Mouse (Mus musculus): Measurements from ENCODE around the gene Lcn9. TPM values are rescaled to one million over a fixed set of nuclear protein-coding genes. Genes with fewer than 3 reads are reported as not detected.

Gene Lcn9
- total RNA-seq (2023) = not detected

GRCm38 (mm10) chr2:25822806-25823205, at the start of gene Lcn9:
Lcn9 (plus strand) TSS chr2:25823153.

GRCm38 (mm10) chr2:25776717-25777116, 46.2 kb upstream of the Lcn9 start, which contains the start of gene Lcn11:
Lcn11 (plus strand) TSS chr2:25777017.

GRCm38 (mm10) chr2:25781957-25782356, 41.0 kb upstream of the Lcn9 start, which contains the start of gene Gm13539:
Gm13539 (plus strand) TSS chr2:25782257.

DNA sequence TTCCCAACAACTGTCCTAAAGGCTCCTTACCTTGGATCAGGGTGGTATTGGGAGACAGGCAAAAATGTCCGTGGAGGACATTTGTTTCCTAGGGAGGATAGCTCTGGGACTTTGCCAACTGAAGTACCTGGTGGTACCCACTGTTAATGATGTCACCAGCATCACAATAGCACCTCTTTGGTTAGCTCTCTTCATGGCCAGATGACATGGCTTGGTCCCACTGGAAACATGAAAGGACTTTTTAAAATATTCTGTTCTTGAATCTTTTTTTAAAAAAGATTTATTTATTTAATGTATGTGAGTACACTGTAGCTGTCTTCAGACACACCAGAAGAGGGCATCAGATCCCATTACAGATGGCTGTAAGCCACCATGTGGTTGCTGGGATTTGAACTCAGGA, 7.2 kb upstream of the Lcn9 start, which contains the start of gene Glt6d1:
Gene Glt6d1, minus strand, starts transcription at position 101 of the 400 bp plus-strand sequence.

DNA sequence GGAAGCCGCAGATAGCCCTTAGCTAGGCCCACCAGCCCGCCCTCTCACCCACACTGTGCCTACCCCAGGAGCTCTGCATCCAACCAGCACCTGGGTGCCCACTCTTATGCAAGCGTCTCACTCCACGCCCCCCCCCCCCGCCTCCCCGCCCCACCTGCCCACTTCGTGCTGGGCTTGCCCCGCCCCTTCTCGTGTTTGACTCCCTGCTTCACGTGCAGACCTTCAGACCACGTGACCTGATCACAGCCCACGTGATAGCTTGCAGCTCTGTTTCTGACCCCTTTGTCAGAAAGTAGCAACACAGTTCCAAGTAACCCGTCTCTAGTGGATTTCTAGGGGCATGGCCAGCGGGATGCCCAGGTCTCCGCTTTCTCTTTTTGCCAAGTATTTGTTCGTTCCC, 24.3 kb downstream of the Lcn9 start, which contains the start of gene Sohlh1:
Gene Sohlh1, minus strand, starts transcription at position 23 of the 400 bp plus-strand sequence.

GRCm38 (mm10) chr2:25863337-25864131, 40.6 kb downstream of the Lcn9 start, which contains the start of gene Kcnt1:
Kcnt1 (plus strand) TSS chr2:25863734.

Other genes with a start within 250 kb of the Lcn9 start
- 3.6 TPM for gene Mamdc4, start 248.3 kb upstream of the Lcn9 start, total RNA-seq (2023)
- 29.9 TPM for gene Phpt1, start 247.9 kb upstream of the Lcn9 start, total RNA-seq (2023)
- gene Ajm1, start 241.4 kb upstream of the Lcn9 start, total RNA-seq (2023) = 0.33 TPM
- gene Rabl6, start 214.6 kb upstream of the Lcn9 start, total RNA-seq (2023) = 105 TPM
- not detected for gene Ccdc183, start 205.5 kb upstream of the Lcn9 start, total RNA-seq (2023)
- gene Tmem141, start 201.1 kb upstream of the Lcn9 start, total RNA-seq (2023) = 1.6 TPM
- gene Fcna, start 195.1 kb upstream of the Lcn9 start, total RNA-seq (2023) = 6.2 TPM
- gene Lcn8, start 170.0 kb upstream of the Lcn9 start, total RNA-seq (2023) = not detected
- not detected for gene Lcn5, start 165.2 kb upstream of the Lcn9 start, total RNA-seq (2023)
- gene Lcn6, start 146.4 kb upstream of the Lcn9 start, total RNA-seq (2023) = not detected
- not detected for gene Lcn10, start 140.4 kb upstream of the Lcn9 start, total RNA-seq (2023)
- not detected for gene Obp2a, start 123.1 kb upstream of the Lcn9 start, total RNA-seq (2023)
- 17.0 TPM for gene Bmyc, start 116.4 kb upstream of the Lcn9 start, total RNA-seq (2023)
- not detected for gene Obp2b, start 86.1 kb upstream of the Lcn9 start, total RNA-seq (2023)
- gene Lcn3, start 57.6 kb upstream of the Lcn9 start, total RNA-seq (2023) = not detected
- gene Lcn11, start 46.1 kb upstream of the Lcn9 start, total RNA-seq (2023) = not detected
- not detected for gene Gm13539, start 40.9 kb upstream of the Lcn9 start, total RNA-seq (2023)
- not detected for gene Glt6d1, start 7.3 kb upstream of the Lcn9 start, total RNA-seq (2023)
- gene Sohlh1, start 24.1 kb downstream of the Lcn9 start, total RNA-seq (2023) = not detected
- gene Kcnt1, start 40.6 kb downstream of the Lcn9 start, total RNA-seq (2023) = not detected
- 64.4 TPM for gene Camsap1, start 160.1 kb downstream of the Lcn9 start, total RNA-seq (2023)
- gene Ubac1, start 198.6 kb downstream of the Lcn9 start, total RNA-seq (2023) = 46.6 TPM

Measured in CD4-positive naive resting alpha-beta T cell, adult 57 days (primary cell).